Mouse (Mus musculus): Measurements from ENCODE around the gene Rbfox1. TPM values are rescaled to one million over a fixed set of nuclear protein-coding genes. Genes with fewer than 3 reads are reported as not detected.
A peak's percentile ranks its signal among the peaks of the same experiment; 100 is the strongest.

The Rbfox1 gene
- polyA plus RNA-seq, 1 experiment from 2014 or later, result 2.3 TPM

- H3K4me2 ChIP-seq (replicated peaks; ENCODE audit: low read depth), result no peak overlapping the region
- no peak overlapping the region for H3K4me3 ChIP-seq (ENCODE audit: low read depth, low read length)
- no peaks in the 10 kb centered on the region for H3K4me1 ChIP-seq (replicated peaks; ENCODE audit: control insufficient read depth, insufficient read depth, low read length)
- ATAC-seq, result no peak
- H3K9ac ChIP-seq (ENCODE audit: low read depth, low read length), result no peak overlapping the region
- H3K27me3 ChIP-seq (replicated peaks; ENCODE audit: control insufficient read depth, insufficient read depth, low read length), result no peaks in the 10 kb centered on the region
- TF ChIP-seq CTCF (IDR thresholded peaks at IDR 0.05; ENCODE audit: low read depth), result no peak
- no peaks in the 10 kb centered on the region for H3K36me3 ChIP-seq (ENCODE audit: control insufficient read depth, insufficient read depth)
- 40% methylated on average over 5 of the region's 5 CpGs for WGBS
- no peak overlapping the region for H3K27ac ChIP-seq (ENCODE audit: low read depth, low read length)
- H3K9me3 ChIP-seq (ENCODE audit: control insufficient read depth), result no peaks in the 10 kb centered on the region
These were observed 563.1 kb downstream of the Rbfox1 start for GRCm38 (mm10) chr16:6448250-6448649.

- Histone ChIP-seq H3K36me3 (ENCODE audit: control insufficient read depth, insufficient read depth) (no peaks in the 10 kb centered on the region), H3K4me3 (ENCODE audit: low read depth, low read length) (no peak overlapping the region), H3K27ac (ENCODE audit: low read depth, low read length) (no peak overlapping the region), H3K4me1 (replicated peaks; ENCODE audit: control insufficient read depth, insufficient read depth, low read length) (no peaks in the 10 kb centered on the region), H3K4me2 (replicated peaks; ENCODE audit: low read depth) (no peak overlapping the region), H3K27me3 (replicated peaks; ENCODE audit: control insufficient read depth, insufficient read depth, low read length) (no peaks in the 10 kb centered on the region), H3K9me3 (ENCODE audit: control insufficient read depth) (no peaks in the 10 kb centered on the region), H3K9ac (ENCODE audit: low read depth, low read length) (no peak overlapping the region)
- TF ChIP-seq CTCF (IDR thresholded peaks at IDR 0.05; ENCODE audit: low read depth), result peak; percentile 42
- 78% methylated on average over 3 of the region's 3 CpGs for WGBS
- no peak for ATAC-seq
These were observed 570.2 kb downstream of the Rbfox1 start for GRCm38 (mm10) chr16:6455349-6455748.

DNA sequence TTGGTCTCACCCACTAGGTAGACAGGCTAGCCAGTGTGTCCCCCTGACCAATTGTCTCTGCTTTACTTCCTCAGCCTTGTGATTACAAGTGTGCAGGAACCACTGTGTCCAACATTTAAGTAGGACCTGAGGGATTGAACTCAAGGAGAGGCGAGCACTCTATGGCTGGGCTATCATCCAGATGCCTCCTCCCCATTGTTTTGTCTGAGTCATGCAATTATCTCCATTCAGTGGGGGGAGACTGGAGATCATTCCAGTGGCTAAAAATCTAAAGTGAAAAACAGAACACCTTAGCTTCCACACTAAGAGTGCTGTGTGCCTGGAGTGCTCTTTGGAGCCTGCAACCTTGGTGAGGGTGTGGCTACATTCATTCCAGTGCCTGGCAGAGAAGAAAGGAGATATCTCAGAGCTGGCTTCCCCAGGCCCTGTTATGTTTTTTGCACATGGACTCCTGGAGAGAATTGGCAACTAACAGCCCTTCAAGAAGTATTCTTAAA, 594.0 kb downstream of the Rbfox1 start:
- H3K9me3 ChIP-seq (ENCODE audit: control insufficient read depth), result no peaks in the 10 kb centered on the region
- TF ChIP-seq CTCF (IDR thresholded peaks at IDR 0.05; ENCODE audit: low read depth), result no peak
- no peak overlapping the region for H3K27ac ChIP-seq (ENCODE audit: low read depth, low read length)
- no peaks in the 10 kb centered on the region for H3K36me3 ChIP-seq (ENCODE audit: control insufficient read depth, insufficient read depth)
- ATAC-seq, result no peak
- H3K9ac ChIP-seq (ENCODE audit: low read depth, low read length), result no peak overlapping the region
- 58% methylated on average over 1 of the region's 1 CpGs for WGBS
- H3K4me2 ChIP-seq (replicated peaks; ENCODE audit: low read depth), result no peak overlapping the region
- H3K27me3 ChIP-seq (replicated peaks; ENCODE audit: control insufficient read depth, insufficient read depth, low read length), result no peaks in the 10 kb centered on the region
- H3K4me1 ChIP-seq (replicated peaks; ENCODE audit: control insufficient read depth, insufficient read depth, low read length), result no peaks in the 10 kb centered on the region
- H3K4me3 ChIP-seq (ENCODE audit: low read depth, low read length), result no peak overlapping the region

GRCm38 (mm10) chr16:6479616-6480410, 594.7 kb downstream of the Rbfox1 start:
- no peak overlapping the region for H3K4me2 ChIP-seq (replicated peaks; ENCODE audit: low read depth)
- H3K36me3 ChIP-seq (ENCODE audit: control insufficient read depth, insufficient read depth), result no peaks in the 10 kb centered on the region
- H3K4me1 ChIP-seq (replicated peaks; ENCODE audit: control insufficient read depth, insufficient read depth, low read length), result no peaks in the 10 kb centered on the region
- H3K9me3 ChIP-seq (ENCODE audit: control insufficient read depth), result no peaks in the 10 kb centered on the region
- TF ChIP-seq CTCF (IDR thresholded peaks at IDR 0.05; ENCODE audit: low read depth), result no peak
- 24% methylated on average over 3 of the region's 3 CpGs for WGBS
- no peaks in the 10 kb centered on the region for H3K27me3 ChIP-seq (replicated peaks; ENCODE audit: control insufficient read depth, insufficient read depth, low read length)
- ATAC-seq, result no peak
- no peak overlapping the region for H3K9ac ChIP-seq (ENCODE audit: low read depth, low read length)
- H3K27ac ChIP-seq (ENCODE audit: low read depth, low read length), result no peak overlapping the region
- no peak overlapping the region for H3K4me3 ChIP-seq (ENCODE audit: low read depth, low read length)

- Histone ChIP-seq H3K4me2 (replicated peaks; ENCODE audit: low read depth) (no peak overlapping the region), H3K4me3 (ENCODE audit: low read depth, low read length) (no peak overlapping the region), H3K27me3 (replicated peaks; ENCODE audit: control insufficient read depth, insufficient read depth, low read length) (no peaks in the 10 kb centered on the region), H3K36me3 (ENCODE audit: control insufficient read depth, insufficient read depth) (no peaks in the 10 kb centered on the region), H3K27ac (ENCODE audit: low read depth, low read length) (no peak overlapping the region), H3K9ac (ENCODE audit: low read depth, low read length) (no peak overlapping the region), H3K9me3 (ENCODE audit: control insufficient read depth) (no peaks in the 10 kb centered on the region), H3K4me1 (replicated peaks; ENCODE audit: control insufficient read depth, insufficient read depth, low read length) (no peaks in the 10 kb centered on the region)
- peak; percentile 79 for TF ChIP-seq CTCF (IDR thresholded peaks at IDR 0.05; ENCODE audit: low read depth)
- 7% methylated on average over 5 of the region's 5 CpGs for WGBS
- ATAC-seq, result no peak
These were observed 595.2 kb downstream of the Rbfox1 start for GRCm38 (mm10) chr16:6480411-6480728.

- no peak overlapping the region for H3K27ac ChIP-seq (ENCODE audit: low read depth, low read length)
- no peak for ATAC-seq
- H3K4me3 ChIP-seq (ENCODE audit: low read depth, low read length), result no peak overlapping the region
- TF ChIP-seq CTCF (IDR thresholded peaks at IDR 0.05; ENCODE audit: low read depth), result no peak
- H3K9ac ChIP-seq (ENCODE audit: low read depth, low read length), result no peak overlapping the region
- H3K4me1 ChIP-seq (replicated peaks; ENCODE audit: control insufficient read depth, insufficient read depth, low read length), result no peaks in the 10 kb centered on the region
- no peaks in the 10 kb centered on the region for H3K9me3 ChIP-seq (ENCODE audit: control insufficient read depth)
- H3K36me3 ChIP-seq (ENCODE audit: control insufficient read depth, insufficient read depth), result no peaks in the 10 kb centered on the region
- no peaks in the 10 kb centered on the region for H3K27me3 ChIP-seq (replicated peaks; ENCODE audit: control insufficient read depth, insufficient read depth, low read length)
- no peak overlapping the region for H3K4me2 ChIP-seq (replicated peaks; ENCODE audit: low read depth)
- 68% methylated on average over 8 of the region's 8 CpGs for WGBS
These were observed 598.5 kb downstream of the Rbfox1 start for GRCm38 (mm10) chr16:6483628-6484027.
